Mouse (Mus musculus) CH12.LX (cell line): Measurements from ENCODE around the gene Astn2. TPM values are rescaled to one million over a fixed set of nuclear protein-coding genes. Genes with fewer than 3 reads are reported as not detected.

Experiments
- DNase-seq: peaks from one replicate; pipeline ENCODE4 v3.0.0-alpha.2; 2013; ENCODE audit errors: extremely low read depth
- H3K27ac ChIP-seq: 2 replicates; pipeline ENCODE4 v1.5.1; 2012; ENCODE audit warnings: low read depth, mild to moderate bottlenecking, control low read depth, moderate library complexity; ENCODE audit not compliant: insufficient read depth
- H3K27me3 ChIP-seq: replicated peaks from 2 replicates; pipeline ENCODE3; 2012; ENCODE audit warnings: inconsistent platforms
- H3K36me3 ChIP-seq, 2 experiments: replicated peaks in 1 of 2; 2 replicates each; pipeline versions ENCODE3 to v1.6.1; 2012; ENCODE audit warnings: inconsistent platforms in 1 of 2, low read length in 1 of 2, mild to moderate bottlenecking in 1 of 2, mixed read lengths in 1 of 2, moderate library complexity in 1 of 2; ENCODE audit not compliant: control insufficient read depth in 1 of 2, insufficient read depth in 1 of 2
- H3K4me1 ChIP-seq, 2 experiments: 2 replicates each; pipeline ENCODE4 v1.6.1; 2012; ENCODE audit warnings: inconsistent platforms in 1 of 2, moderate library complexity in 1 of 2; ENCODE audit not compliant: insufficient read depth in 2 of 2, control insufficient read depth in 1 of 2
- H3K4me2 ChIP-seq: 2 replicates; pipeline ENCODE4 v1.6.1; 2012; ENCODE audit warnings: low read depth, mild to moderate bottlenecking, control low read depth; ENCODE audit not compliant: poor library complexity, insufficient read depth, severe bottlenecking
- H3K4me3 ChIP-seq, 3 experiments: fragments of 150-350 bp in 1 of 3; sonication (generic) in 1 of 3; replicated peaks in 1 of 3; 2 replicates each; pipeline versions ENCODE3 to v1.5.1; 2011 to 2012; ENCODE audit warnings: low read depth in 2 of 3, low read length in 2 of 3, mild to moderate bottlenecking in 2 of 3, moderate library complexity in 2 of 3, control low read depth in 1 of 3, improper control_type of control experiment in 1 of 3, inconsistent platforms in 1 of 3, mixed read lengths in 1 of 3; ENCODE audit not compliant: poor library complexity in 1 of 3
- H3K79me2 ChIP-seq: replicated peaks from 2 replicates; pipeline ENCODE4 v1.6.1; 2012; ENCODE audit warnings: mild to moderate bottlenecking, moderate library complexity; ENCODE audit not compliant: control insufficient read depth, poor library complexity, insufficient read depth, severe bottlenecking; ENCODE audit errors: extremely low read depth
- H3K9ac ChIP-seq: 2 replicates; pipeline ENCODE4 v1.6.1; 2012; ENCODE audit warnings: low read depth, mild to moderate bottlenecking, control low read depth, moderate library complexity; ENCODE audit not compliant: insufficient read depth
- H3K9me3 ChIP-seq: replicated peaks from 2 replicates; pipeline ENCODE3; 2012; ENCODE audit warnings: low read length, inconsistent platforms, mixed read lengths
- CHD1 ChIP-seq: IDR thresholded peaks from 2 replicates; pipeline ENCODE4 v1.6.1; 2012; ENCODE audit warnings: low read depth, low read length, improper control_type of control experiment, inconsistent platforms
- CHD2 ChIP-seq: IDR thresholded peaks from 2 replicates; pipeline ENCODE4 v1.6.1; 2011; ENCODE audit warnings: low read length, improper control_type of control experiment
- CTCF ChIP-seq, 2 experiments: IDR thresholded peaks in 1 of 2; conservative IDR thresholded peaks in 1 of 2; 2 replicates each; pipeline ENCODE4 v1.5.1; 2011 to 2012; ENCODE audit warnings: low read depth in 2 of 2, low read length in 2 of 2, improper control_type of control experiment in 1 of 2, inconsistent platforms in 1 of 2, mild to moderate bottlenecking in 1 of 2, moderate library complexity in 1 of 2
- E2F4 ChIP-seq: IDR thresholded peaks from 2 replicates; pipeline ENCODE4 v1.6.1; 2011; ENCODE audit warnings: low read depth, low read length, improper control_type of control experiment; ENCODE audit not compliant: insufficient replicate concordance
- ELF1 ChIP-seq: IDR thresholded peaks from 2 replicates; pipeline ENCODE4 v1.6.1; 2014; ENCODE audit warnings: low read depth, mild to moderate bottlenecking, inconsistent platforms, low read length, improper control_type of control experiment
- EP300 ChIP-seq: IDR thresholded peaks from 2 replicates; pipeline ENCODE4 v1.6.1; 2011; ENCODE audit warnings: low read length, improper control_type of control experiment
- ETS1 ChIP-seq: conservative IDR thresholded peaks from 2 replicates; pipeline ENCODE4 v1.6.1; 2012; ENCODE audit warnings: low read depth, mild to moderate bottlenecking, inconsistent platforms, low read length, improper control_type of control experiment, moderate library complexity
- GABPA ChIP-seq: IDR thresholded peaks from 2 replicates; pipeline ENCODE4 v1.6.1; 2012; ENCODE audit warnings: low read depth, low read length, improper control_type of control experiment, inconsistent platforms; ENCODE audit not compliant: insufficient replicate concordance
- HCFC1 ChIP-seq: IDR thresholded peaks from 2 replicates; pipeline ENCODE4 v1.6.1; 2012; ENCODE audit warnings: low read depth, mild to moderate bottlenecking, inconsistent platforms, low read length, improper control_type of control experiment
- JUND ChIP-seq: conservative IDR thresholded peaks from 2 replicates; pipeline ENCODE4 v1.6.1; 2011; ENCODE audit warnings: low read depth, low read length, improper control_type of control experiment
- KAT2A ChIP-seq: IDR thresholded peaks from 2 replicates; pipeline ENCODE4 v1.6.1; 2012; ENCODE audit warnings: low read length, improper control_type of control experiment, inconsistent platforms; ENCODE audit not compliant: insufficient replicate concordance
- MAFK ChIP-seq: IDR thresholded peaks from 2 replicates; pipeline ENCODE4 v1.6.1; 2011; ENCODE audit warnings: low read length, improper control_type of control experiment; ENCODE audit not compliant: insufficient replicate concordance
- MXI1 ChIP-seq: IDR thresholded peaks from 2 replicates; pipeline ENCODE4 v1.6.1; 2011; ENCODE audit warnings: mild to moderate bottlenecking, low read depth, low read length, improper control_type of control experiment
- NELFE ChIP-seq: IDR thresholded peaks from 2 replicates; pipeline ENCODE4 v1.6.1; 2011; ENCODE audit warnings: low read depth, low read length, improper control_type of control experiment
- PAX5 ChIP-seq: IDR thresholded peaks from 2 replicates; pipeline ENCODE4 v1.6.1; 2012; ENCODE audit warnings: low read length, inconsistent platforms, mixed read lengths
- TBP ChIP-seq: conservative IDR thresholded peaks from 2 replicates; pipeline ENCODE4 v1.6.1; 2011; ENCODE audit warnings: low read depth, low read length, improper control_type of control experiment
- TCF12 ChIP-seq: IDR thresholded peaks from 2 replicates; pipeline ENCODE4 v1.6.1; 2014; ENCODE audit warnings: low read depth, mild to moderate bottlenecking, inconsistent platforms, low read length, improper control_type of control experiment
- USF1 ChIP-seq: IDR thresholded peaks from 2 replicates; pipeline ENCODE4 v1.6.1; 2014; ENCODE audit warnings: low read depth, mild to moderate bottlenecking, inconsistent platforms, low read length, improper control_type of control experiment
- ZMIZ1 ChIP-seq: IDR thresholded peaks from 2 replicates; pipeline ENCODE4 v1.6.1; 2012; ENCODE audit warnings: low read depth, mild to moderate bottlenecking, inconsistent platforms, low read length, improper control_type of control experiment
- ZNF384 ChIP-seq: IDR thresholded peaks from 2 replicates; pipeline ENCODE4 v1.6.1; 2012; ENCODE audit warnings: low read depth, low read length, improper control_type of control experiment, inconsistent platforms
- dilution Hi-C: fragments of 300-500 bp; cut with MboI; formaldehyde crosslinking; loops from 2 replicates; pipeline ENCODE4 v1.14.3; 2020; ENCODE audit warnings: low sequenced_read_pairs; ENCODE audit not compliant: extremely low pct_unique_long_range_greater_than_20kb, extremely low pct_ligation_motif_present
- in situ Hi-C: fragments of 300-500 bp; cut with MboI; formaldehyde crosslinking; loops from 3 replicates; pipeline ENCODE4 v1.14.3; 2019; ENCODE audit warnings: low sequenced_read_pairs, low pct_ligation_motif_present, low pct_unique_long_range_greater_than_20kb, mixed read lengths
- polyA plus RNA-seq: library from polyadenylated mRNA; unstranded; fragments of >175 nt; gene quantifications from 2 replicates; pipeline ENCODE4 v1.2.1, GENCODE M21; 2012; ENCODE audit warnings: low read depth; ENCODE audit not compliant: insufficient read length
- total RNA-seq, 2 experiments: library from RNA; depleted of rRNA; stranded (reverse); fragments of 300-350 nt in 1 of 2; fragments of >200 nt in 1 of 2; gene quantifications; 2 replicates each; pipeline ENCODE4 v1.2.3; 2012 to 2014

Gene Astn2
- total and polyA plus RNA-seq, 3 experiments = not detected

DNA sequence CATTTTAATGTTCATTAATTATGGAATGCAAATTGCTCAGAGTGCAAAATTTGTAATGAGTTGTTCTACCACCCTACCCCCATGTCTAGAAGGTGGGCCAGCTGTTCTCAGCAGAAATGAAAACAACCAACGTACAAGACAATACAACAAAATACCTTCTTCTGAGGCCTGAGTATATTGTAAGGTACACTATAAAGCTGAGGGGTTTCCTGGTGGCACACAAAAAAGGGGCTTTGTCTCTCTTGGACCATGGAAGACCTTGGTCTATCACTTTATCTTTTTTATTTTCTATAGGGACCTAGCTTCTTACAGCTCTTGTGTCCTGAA lies 645.6 kb downstream of the Astn2 start:
- Histone ChIP-seq H3K36me3 (no peaks in the 10 kb centered on the region), H3K27me3 (no peaks in the 10 kb centered on the region), H3K4me1 (no peaks in the 10 kb centered on the region), H3K79me2 (no peaks in the 10 kb centered on the region), H3K9me3 (peaks cover 35% of the 10 kb centered on the region), H3K9ac (no peak overlapping the region), H3K4me3 (no peak overlapping the region), H3K27ac (no peak overlapping the region), H3K4me2 (no peak overlapping the region)
- DNase-seq = no peak
- dilution Hi-C loops = no loop called here
- no peak for TF ChIP-seq ZNF384
- no peak for TF ChIP-seq ETS1
- TF ChIP-seq ELF1 = no peak
- no peak for TF ChIP-seq CHD1
- in situ Hi-C loops = no loop called here

DNA sequence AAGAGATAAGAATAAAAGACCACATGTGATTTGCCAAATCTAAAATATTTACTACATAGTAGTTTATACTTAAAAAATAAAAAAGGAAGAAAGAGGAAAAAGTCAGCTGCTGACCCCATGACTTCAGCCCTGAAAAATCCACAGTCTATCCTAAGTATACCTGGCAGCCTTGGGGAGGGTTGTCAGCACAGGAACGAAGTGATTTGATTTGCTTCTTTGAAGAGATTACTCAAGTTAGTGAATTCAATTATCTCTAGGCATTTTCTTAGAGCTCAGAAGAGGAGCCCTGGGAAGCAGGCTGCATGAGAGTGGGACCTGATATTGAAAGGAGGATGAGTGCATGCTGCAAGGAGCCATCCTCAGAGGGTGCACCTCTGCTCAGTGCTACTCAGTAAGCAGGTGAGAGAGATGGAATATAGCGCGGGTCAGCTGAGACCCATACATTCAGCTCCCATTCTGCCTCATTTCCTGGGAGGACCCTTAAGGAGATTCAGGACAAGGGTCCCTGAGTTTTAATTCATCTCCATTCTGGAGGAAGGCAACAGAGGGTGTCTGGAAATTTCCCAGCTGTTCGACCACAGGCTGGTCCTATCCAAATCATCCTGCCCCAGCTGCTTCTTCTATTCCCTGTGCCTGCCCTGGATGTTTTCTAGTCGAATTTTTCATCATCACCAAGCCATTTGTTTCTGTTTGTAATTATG lies 646.1 kb downstream of the Astn2 start:
- Histone ChIP-seq H3K9me3 (peaks cover 39% of the 10 kb centered on the region), H3K27ac (no peak overlapping the region)
- TF ChIP-seq GABPA (no peak), ETS1 (no peak), MXI1 (no peak), JUND (no peak), USF1 (no peak), ELF1 (no peak), CHD2 (no peak), EP300 (no peak), ZNF384 (no peak)
- TF ChIP-seq, all 38 proteins: peak for 0
- Histone ChIP-seq H3K27me3 (no peaks in the 10 kb centered on the region), H3K4me1 (no peaks in the 10 kb centered on the region), H3K9ac (no peak overlapping the region), H3K4me2 (no peak overlapping the region), H3K36me3 (no peaks in the 10 kb centered on the region), H3K79me2 (no peaks in the 10 kb centered on the region), H3K4me3 (no peak overlapping the region)
- in situ Hi-C loops = no loop called here
- dilution Hi-C loops = no loop called here
- DNase-seq = no peak

- peaks cover 42% of the 10 kb centered on the region for H3K9me3 ChIP-seq
- H3K27ac ChIP-seq = no peak overlapping the region
- H3K36me3 ChIP-seq = no peaks in the 10 kb centered on the region
- TF ChIP-seq KAT2A (no peak), E2F4 (no peak), PAX5 (no peak), ZMIZ1 (no peak), HCFC1 (no peak), MXI1 (no peak), NELFE (no peak), USF1 (no peak), CTCF (conservative IDR thresholded peaks at IDR 0.05 in 1 of 2, IDR thresholded peaks at IDR 0.05 in 1 of 2; ENCODE audit: low read depth in 2 of 2, low read length in 2 of 2) (no peak), TCF12 (no peak), TBP (no peak), CHD2 (no peak), ETS1 (no peak), MAFK (no peak), CHD1 (no peak)
- H3K4me3 ChIP-seq = no peak overlapping the region
- dilution Hi-C loops = no loop called here
- H3K9ac ChIP-seq = no peak overlapping the region
- no peaks in the 10 kb centered on the region for H3K27me3 ChIP-seq
- H3K4me2 ChIP-seq = no peak overlapping the region
- no peak for DNase-seq
- H3K79me2 ChIP-seq = no peaks in the 10 kb centered on the region
- in situ Hi-C loops = no loop called here
- H3K4me1 ChIP-seq = no peaks in the 10 kb centered on the region
Observed at GRCm38 (mm10) chr4:65752941-65753340, 651.5 kb downstream of the Astn2 start.
